Mouse (Mus musculus): ENCODE measurements around the gene Strada.
A peak's percentile ranks its signal among the peaks of the same experiment; 100 is the strongest.
"Not testable (repeated sequence)": the region's sequence is repeated elsewhere in the genome, so short reads cannot be mapped to it uniquely, and the experiment has no call there.

The Strada gene

DNA sequence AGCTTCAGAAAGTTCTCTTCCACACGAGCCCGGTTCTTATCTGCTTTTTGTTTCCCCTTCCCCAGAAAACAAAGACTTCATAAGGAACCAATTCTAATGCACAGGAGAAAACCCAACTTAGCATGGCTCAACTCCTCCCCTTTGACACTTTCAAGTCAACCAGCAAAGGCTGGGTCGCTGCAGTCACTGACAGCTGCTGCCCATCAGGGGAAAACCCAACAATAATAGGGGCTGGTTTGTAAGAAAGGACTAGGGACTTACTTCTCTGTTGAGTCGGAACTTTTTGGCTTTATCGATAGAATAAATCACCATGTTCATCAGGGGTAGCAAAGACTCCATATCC lies at the start of gene Strada:
Gene Strada (minus strand): TSS at position 46 of the 343 bp plus-strand sequence.
- no peak for DNase-seq (ENCODE audit: low read depth)

DNA sequence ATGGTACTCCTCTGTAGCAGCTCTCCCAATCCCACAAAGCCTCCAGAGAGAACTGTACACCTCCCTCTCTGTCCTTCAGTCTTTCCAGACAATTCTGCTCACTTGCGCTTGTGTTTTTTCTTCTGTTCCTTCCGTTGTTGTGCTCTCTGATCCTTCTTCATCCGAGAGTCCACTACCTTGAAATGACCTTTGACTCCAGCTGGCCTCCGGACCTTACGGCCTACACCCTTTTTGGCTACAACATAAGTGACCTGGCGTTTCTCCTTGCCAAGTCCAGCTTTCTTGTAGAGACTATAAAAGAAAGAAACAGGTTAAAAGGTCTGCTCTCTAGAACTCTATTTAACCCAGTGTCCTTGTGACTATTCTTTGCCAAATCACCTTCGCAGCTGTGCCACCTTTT lies 47.4 kb upstream of the Strada start:
- no peak for DNase-seq (ENCODE audit: low read depth)

DNA sequence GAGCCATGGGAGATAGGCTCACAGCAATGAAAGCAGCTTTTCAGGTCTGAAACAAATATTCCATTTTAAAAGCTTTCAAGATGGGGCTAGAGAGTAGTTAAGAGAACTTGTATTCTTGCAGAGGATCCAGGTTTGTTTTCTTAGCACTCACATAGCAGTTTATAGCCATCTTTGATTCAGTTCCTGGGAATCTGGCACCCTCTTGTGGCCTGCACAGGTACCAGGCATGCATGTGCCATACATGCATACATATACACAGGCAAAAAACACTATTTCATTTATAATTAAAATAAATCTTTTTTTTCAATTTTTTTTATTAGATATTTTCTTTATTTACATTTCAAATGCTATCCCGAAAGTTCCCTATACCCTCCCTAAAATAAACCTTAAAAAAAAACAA lies 44.9 kb upstream of the Strada start:
- peak; percentile 54 for DNase-seq (ENCODE audit: low read depth)

DNA sequence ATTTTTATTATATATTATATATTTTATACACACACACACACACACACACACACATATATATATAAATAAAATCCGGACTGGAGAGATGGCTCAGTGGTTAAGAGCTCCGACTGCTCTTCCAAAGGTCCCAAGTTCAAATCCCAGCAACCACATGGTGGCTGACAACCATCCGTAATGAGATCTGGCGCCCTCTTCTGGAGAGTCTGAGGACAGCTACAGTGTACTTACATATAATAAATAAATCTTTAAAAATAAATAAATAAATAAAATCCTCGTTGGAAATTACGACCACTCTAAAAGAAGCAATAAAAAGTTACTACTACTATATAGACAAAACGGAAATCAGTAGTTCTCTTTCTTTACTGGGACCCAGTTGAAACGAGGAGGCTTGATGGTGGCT lies 32.0 kb upstream of the Strada start:
- DNase-seq (ENCODE audit: low read depth), result not testable (repeated sequence)

DNA sequence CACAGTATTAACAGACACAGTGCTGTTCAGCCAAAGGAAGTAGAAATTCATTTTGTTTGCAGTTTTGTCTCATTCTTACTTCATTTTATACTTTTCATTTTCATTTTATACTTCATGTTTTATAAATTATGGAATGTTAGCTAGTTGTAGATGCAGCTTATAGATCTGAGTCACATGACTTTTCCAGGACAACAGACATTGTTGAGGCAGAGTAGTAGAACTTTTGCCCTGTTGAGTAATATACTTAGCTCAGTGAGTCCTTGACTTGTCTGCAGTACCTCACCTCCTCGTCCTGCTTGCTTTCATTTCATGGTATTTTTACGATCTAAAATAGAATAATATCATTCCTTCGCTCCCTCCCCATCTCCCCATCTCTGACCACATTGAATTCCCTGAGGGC lies 18.6 kb upstream of the Strada start:
- DNase-seq (ENCODE audit: low read depth), result no peak

DNA sequence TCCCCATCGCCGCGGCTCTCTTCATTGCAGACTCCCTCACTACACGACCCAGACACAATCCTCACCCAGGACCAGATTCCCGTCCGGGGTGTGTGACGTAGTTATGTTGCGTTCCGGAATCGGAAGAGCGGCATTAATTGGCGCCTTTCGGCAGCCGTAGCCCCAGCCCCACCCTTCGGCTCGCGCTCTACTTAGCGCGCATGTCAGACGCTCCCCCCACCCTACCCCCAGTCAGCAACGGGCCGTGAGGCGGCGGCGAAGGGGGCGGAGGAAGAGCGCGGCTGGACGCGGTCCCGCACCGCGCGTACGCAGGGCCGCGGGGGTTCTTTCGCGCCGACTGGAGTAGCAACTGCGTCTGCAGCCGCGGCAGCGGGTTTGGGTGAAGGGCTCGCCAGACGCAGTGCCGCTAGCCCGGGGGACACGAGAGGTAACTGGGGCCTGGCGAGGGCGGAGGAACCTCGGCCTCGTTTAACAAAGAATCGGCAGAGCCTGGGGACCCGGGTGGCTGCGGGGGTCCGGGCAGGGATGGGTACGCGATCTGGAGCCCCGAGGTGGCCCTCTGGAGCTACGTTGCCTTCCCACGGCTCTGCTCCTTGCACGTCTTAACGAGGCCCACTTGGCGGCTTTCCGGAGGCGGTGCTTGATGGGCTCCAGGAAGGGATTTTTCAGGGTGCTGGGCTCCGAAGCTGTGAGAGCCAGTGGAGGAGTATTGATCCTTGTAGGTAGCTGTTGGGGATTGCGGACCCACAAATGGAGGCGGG lies 14.9 kb upstream of the Strada start, which contains the start of gene Ddx42:
Gene Ddx42 (plus strand): TSS at position 197 of the 761 bp plus-strand sequence.
- peak; percentile 97 for DNase-seq (ENCODE audit: low read depth)

DNA sequence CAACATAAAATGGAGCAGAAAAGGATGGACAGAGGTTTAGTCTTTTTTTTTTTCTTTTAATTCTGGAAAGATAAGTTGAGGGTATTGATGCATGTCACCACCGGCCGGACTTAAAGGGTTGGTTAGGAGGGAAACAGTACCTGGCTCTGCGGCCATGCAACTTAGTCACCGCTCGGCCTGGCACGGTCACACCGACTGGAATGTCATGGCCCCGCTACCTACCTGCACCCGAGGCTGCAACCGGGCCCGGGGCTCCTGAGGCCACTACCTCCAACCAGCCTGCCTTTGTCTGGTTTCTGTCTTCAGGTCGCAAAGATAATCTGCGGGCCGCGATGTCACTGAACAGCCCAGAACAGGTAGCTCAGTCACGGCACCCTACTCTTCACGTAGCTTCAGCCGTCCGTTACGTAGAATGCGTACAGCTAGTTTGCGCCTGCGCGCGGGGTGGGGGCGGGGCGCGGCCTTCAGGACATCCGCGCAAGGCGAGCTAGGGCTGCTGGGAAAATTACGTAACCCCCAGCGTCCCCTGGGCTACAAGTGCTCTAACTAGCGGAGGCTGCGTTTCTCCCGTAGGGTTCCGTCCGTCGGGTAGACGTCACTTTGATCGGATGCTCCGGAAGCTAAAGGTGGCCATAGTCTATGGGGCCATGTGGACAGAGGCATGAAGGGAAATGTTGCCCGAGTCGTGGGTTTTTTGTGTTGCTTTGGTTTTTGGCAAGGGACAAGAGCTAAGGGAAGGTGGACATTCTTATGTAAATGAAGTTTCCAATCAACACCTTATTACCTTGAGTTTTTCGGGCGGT lies 14.2 kb upstream of the Strada start, which contains the start of gene Ccdc47:
Gene Ccdc47 (minus strand): TSS at position 418 of the 803 bp plus-strand sequence.
- DNase-seq (ENCODE audit: low read depth), result peak; percentile 99

DNA sequence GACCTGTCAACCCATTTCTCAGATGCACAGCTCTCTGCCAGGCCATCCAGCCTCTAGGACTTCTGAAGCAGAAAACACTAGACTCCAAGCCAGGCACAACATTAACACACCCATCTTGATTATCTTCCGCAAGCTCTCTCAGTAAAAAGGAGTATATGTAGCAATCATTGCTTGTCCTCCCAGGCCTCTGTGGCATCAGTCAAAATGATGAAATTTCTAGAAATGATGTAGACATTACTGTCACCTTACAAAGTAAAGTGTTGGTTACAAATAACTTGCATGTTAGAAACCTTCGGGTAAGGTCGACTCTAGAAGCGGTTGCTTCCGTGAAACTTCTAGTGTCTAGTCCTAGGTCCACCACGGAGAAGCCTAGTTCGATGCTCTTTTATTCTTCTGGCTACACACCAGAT lies 13.5 kb upstream of the Strada start:
- DNase-seq (ENCODE audit: low read depth), result peak; percentile 32

DNA sequence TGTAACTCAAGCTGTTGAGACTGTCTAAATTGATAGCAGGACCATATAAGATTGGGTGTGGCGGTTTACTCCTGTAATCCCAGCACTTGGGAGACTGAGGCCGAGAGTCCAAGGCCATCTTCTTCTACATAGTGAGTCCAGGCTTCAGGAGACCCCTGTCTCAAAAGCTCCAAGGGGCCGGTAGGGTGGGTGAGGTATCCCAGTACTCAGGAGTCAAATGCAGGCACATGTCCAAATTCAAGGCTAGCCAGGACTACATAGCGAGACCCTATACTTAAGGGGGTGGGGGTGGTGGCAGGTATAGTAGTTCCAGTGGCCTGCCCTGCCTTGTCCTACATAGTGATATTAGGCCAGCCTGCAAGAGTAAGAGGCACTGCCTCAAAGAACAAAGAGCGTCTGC lies 12.9 kb upstream of the Strada start:
- DNase-seq (ENCODE audit: low read depth), result no peak

DNA sequence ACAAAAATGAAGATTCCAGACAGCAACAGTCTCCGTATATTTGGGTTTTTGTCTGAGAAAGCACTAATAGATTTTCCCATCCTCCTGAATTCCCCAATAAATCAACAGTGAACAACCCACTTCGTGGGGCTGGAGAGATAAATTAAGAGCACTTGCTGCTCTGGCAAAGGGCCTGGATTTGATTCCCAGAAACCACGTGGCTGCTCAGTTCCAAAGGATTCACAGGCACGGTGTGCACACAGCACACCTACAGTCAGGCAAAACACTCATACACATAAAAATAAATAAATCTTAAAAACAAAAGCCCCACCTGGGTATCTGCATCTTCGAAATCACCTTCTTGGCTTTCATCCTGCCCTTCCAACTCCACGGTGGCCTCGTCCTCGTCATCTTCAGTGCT lies 10.8 kb upstream of the Strada start:
- DNase-seq (ENCODE audit: low read depth), result no peak

DNA sequence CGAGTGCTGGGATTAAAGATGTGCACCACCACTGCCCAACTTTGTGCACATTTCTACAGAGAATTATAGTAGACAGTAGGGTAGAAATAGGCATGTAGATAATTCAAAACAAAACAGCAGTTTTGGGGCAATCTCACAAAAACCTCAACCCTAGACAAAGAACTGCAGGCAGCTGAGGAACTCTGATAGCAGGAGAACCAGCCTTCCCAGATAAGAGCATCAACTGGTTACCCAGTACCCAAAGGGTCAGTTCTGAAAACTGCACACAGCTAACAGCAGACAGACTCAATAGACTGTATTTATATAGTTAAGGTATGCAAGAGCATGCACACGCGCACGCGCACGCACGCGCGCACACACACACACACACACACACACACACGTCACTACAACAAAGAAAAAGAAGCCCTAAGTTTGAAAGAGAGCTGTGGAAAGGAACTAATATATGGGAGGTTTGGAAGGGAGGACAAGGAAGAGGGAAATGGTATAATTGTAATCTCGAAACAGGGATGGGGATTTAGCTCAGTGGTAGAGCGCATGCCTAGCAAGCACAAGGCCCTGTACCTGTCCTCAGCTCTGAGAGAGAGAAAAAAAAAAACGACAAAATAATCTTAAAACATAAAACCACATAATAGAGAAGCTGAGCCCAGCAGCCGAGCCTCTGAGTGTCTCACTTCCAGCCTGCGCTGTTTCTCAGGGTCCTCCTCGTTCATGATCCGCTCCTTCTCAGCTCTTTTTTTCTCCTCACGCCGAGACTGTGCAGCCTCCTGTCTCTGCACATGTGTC lies 438 bp downstream of the Strada start:
- no peak for DNase-seq (ENCODE audit: low read depth)

DNA sequence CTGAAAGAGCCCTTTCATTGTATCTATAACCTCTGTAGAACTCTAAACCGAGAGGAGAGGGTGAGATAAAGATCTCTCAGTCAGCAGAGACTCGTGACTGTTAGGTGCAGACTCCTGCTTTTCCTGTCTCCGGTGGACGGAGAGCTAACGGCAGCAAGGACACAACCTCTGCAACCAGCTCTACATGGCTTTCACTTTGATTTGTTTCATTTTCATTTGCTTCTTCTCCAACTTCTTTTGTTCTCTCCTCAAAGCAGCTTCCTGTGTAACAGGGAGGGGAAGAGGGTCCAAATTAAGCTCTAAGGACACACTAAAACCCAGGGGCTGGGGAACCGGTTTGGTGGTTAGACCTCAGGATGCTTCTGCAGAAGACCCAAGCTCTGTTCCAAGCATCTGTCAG lies 1.2 kb downstream of the Strada start:
- DNase-seq (ENCODE audit: low read depth), result no peak

DNA sequence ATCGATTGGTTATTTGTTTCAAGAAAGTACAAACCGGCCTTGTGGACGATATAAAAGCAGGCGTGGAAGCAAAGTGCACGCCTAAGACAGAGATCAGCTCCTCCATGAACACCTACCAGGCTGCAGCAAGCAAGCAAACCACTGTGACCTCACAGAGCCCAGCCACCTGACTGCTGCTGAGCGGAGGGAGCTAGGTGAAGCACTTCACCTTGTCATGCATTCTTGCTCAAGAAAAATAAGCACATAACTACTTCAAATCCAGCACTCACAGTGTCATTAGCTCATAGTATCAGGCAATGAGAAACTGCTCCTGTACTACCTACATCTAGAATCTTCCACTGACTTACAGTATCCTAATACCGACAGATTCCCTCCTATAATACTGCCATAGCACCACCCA lies 2.0 kb downstream of the Strada start:
- not testable (repeated sequence) for DNase-seq (ENCODE audit: low read depth)

DNA sequence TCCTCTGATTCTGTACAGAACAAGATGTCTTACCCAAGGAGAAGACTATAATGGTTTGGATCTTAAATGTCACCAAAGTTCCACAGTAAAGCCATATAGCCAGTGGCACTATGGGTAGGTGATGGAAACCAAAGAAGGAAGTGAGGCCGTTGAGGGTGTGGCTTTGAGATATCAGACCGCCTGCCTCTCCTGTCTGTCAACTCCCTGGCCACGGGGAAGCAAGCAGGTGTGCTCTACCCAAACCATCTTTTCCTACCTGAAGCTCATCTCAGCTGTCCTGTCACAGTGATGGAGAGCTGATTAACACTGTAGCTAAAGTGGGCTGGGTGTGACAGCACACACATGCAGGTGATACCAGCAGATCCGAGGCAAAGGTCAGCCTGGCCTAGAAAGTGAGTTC lies 3.7 kb downstream of the Strada start:
- DNase-seq (ENCODE audit: low read depth), result no peak

DNA sequence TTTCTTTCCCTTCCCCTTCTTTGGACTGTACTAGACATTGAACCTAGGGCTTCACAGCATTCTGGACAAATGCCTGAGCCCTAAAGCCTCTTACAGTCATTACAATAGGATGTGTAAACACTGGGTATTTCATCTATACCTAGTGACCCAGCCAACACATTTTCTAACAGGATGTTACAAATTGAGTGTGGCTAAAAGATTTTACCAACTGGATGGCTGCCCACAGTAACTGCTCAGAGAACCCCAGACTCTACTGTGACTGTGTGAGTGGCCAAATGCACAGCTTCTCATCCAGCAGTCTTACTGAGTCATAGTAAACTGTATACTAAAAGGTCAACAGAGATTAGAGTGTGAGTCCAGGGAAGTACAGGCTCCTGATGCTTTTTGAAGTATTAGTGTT lies 6.6 kb downstream of the Strada start:
- DNase-seq (ENCODE audit: low read depth), result peak; percentile 78

DNA sequence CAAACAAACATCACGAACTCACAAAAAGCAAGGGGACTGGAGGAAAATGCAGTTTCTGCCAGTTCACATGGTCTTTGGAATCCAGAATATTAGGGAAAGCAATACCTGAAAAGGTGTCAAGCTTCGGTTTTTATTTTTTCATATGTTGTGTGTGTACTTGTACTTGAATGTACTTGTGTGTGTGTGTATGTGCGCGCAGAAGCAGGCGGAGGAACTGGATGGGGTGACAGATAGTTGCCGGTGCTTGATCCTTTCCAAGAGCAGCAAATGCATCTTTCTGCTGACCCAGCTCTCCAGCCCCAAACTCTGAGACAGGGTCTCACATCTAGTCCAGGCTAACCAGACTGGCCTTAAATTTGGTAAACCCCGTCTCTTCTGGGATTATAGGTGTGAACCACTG lies 7.1 kb downstream of the Strada start:
- peak; percentile 9 for DNase-seq (ENCODE audit: low read depth)

DNA sequence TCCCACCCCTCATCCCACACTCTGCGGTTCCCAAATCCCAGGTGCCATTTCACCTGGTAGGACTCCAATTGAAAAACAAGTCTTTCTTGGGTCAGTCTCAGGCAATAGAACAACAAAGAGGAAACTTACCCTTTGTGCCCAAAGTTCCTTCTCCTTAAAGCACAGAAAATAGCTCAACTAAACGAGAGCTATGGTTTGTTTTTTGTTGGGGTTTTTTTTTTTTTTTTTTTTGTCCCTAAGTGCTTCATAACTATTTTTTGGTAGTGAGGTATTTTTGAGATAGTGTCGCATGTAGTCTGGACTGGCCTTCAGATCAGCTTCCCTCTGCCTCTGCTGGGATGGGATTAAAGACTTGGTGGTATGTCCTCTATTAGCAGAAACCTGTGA lies 7.8 kb downstream of the Strada start:
- DNase-seq (ENCODE audit: low read depth), result no peak

DNA sequence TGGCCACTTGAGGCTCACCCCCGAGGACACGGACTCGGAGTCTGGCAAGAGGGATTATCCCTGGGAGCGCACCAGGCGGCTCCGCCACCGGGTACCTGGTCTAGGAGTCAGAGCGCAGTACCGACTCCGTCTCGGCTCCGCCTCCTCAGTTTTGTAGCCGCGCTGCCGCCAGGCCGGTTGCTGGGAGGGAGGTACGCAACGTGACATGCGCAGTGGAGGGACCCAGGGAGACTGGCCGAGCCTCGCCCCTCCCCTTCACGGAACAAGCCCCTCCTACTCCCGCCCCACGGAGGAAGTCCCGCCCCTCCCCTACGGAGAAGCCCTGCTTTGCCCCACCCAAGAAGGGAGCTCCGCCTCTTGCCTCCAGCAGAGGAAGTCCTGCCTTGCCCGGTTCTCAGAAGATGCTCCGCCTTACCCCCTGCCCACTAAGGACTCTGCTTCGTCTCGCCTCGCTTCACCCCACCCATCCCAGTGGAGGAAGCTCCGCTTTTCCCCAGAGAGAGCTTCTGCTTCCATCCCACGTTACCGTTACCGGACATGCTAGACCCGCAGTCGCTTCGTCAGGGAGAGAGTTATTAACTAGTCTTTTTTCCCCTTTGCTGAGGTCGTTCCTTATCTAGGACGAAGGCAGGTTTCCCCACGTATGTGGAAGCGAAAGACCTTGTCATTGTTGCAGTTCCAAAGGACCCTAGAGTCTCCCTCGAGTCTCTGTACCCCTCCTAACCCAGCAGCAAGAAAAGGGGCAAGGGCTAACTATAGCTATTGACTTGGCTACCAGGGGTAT lies 8.4 kb downstream of the Strada start:
- DNase-seq (ENCODE audit: low read depth), result peak; percentile 99

DNA sequence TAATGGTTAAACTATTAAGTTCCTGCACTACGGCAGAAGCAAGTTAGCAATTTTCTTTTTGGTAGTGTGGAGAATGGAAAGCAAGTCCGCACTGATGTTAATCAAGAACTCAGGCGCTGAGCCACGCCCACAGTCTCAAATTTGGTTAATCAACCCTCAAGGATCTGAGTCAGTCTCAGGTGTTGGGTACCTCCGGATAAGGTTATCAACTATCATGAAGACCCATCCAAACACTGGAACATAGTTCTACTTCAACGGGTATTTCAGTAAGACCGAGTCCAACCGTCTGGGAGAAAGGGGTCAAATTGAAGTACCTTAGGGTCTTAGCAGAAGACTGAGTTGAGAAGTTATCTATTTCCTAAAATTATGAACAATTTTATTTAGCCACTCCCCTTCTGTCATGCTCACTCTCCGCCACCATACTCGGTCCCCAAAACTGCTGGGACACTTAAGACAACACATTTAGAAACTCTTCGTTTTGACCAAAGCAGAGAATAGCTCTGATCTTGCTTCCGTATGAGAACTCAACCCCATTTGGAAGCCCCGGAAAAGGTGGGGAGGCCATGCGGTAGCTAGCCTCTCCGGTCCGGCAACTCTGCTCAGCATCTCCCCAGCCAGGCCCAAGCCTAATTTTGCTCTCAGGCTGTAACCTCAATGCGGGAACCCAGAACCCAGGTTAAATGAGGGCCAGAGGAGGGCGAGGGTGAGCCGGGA lies 9.2 kb downstream of the Strada start:
- DNase-seq (ENCODE audit: low read depth), result no peak

DNA sequence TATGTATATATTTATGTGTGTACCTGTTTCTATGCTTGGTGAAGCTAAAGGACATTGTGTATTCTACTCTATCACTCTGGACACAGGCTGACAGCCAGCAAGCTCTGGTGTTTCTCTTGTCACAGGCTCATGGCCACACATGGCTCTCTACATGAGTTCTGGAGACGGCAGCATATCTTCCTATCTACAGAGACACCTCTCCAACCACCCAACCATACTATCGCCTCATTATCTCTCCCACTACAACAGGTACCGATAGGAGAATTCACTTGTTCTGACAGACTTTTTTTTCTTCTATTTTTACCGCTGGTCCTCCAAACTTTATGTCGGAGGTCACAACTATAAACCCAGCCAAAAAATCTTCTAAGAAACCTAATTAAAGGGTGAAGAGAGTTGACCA lies 9.7 kb downstream of the Strada start:
- no peak for DNase-seq (ENCODE audit: low read depth)

DNA sequence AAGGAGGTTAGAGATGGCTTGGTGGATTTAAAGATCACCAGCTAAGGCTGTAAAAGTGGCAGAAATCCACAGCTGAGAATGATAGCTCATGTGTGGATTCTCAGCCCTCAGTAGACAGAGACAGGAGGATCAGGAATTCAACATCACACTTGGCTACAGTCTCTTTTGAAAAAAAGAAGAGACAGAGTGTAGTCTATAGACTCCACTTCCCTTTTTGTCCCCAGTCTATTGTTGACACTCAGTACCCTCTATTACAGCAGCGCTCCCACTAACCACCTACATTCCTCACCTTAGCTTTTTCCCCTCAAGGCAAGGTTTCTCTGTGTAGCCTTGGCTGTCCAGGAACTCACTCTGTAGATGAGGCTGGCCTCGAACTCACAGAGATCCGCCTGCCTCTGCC lies 10.3 kb downstream of the Strada start:
- DNase-seq (ENCODE audit: low read depth), result no peak
